Mouse (Mus musculus) liver, embryonic 11.5 days (tissue): ENCODE results near the gene Lyrm7. TPM values are rescaled to one million over a fixed set of nuclear protein-coding genes. Genes with fewer than 3 reads are reported as not detected.

Experiments
- ATAC-seq: fragments of 200-750 bp; cut with Nextera tagmentation; replicated peaks from 2 replicates; pipeline ENCODE4 v1.8.0; 2017; ENCODE audit warnings: moderate number of reproducible peaks, mild to moderate bottlenecking, moderate TSS enrichment, moderate library complexity; ENCODE audit not compliant: low FRiP score
- DNase-seq: peaks from one replicate; pipeline ENCODE4 v3.0.0-alpha.2; 2017; ENCODE audit warnings: low spot score
- H3K27ac ChIP-seq: fragments of 300-500 bp; sonication (generic); 2 replicates; pipeline ENCODE4 v1.5.1; 2014; ENCODE audit warnings: mild to moderate bottlenecking, low read depth, low read length, control low read depth
- H3K27me3 ChIP-seq: fragments of 300-500 bp; sonication (generic); replicated peaks from 2 replicates; pipeline ENCODE4 v1.6.1; 2014; ENCODE audit warnings: low read length, mixed read lengths; ENCODE audit not compliant: control insufficient read depth, insufficient read depth
- H3K36me3 ChIP-seq: fragments of 300-500 bp; sonication (generic); 2 replicates; pipeline ENCODE4 v1.6.1; 2014; ENCODE audit warnings: mild to moderate bottlenecking, low read length, moderate library complexity, mixed read lengths; ENCODE audit not compliant: control insufficient read depth, insufficient read depth
- H3K4me1 ChIP-seq: fragments of 300-500 bp; sonication (generic); replicated peaks from 2 replicates; pipeline ENCODE4 v1.6.1; 2014; ENCODE audit warnings: low read length, mixed read lengths; ENCODE audit not compliant: control insufficient read depth, insufficient read depth
- H3K4me2 ChIP-seq: fragments of 300-500 bp; sonication (generic); 2 replicates; pipeline ENCODE4 v1.6.1; 2014; ENCODE audit warnings: mild to moderate bottlenecking, control low read depth, moderate library complexity
- H3K4me3 ChIP-seq: fragments of 300-500 bp; sonication (generic); 2 replicates; pipeline ENCODE4 v1.5.1; 2014; ENCODE audit warnings: low read depth, low read length, control low read depth
- H3K9ac ChIP-seq: fragments of 300-500 bp; sonication (generic); 2 replicates; pipeline ENCODE4 v1.6.1; 2014; ENCODE audit warnings: low read depth, low read length, control low read depth
- H3K9me3 ChIP-seq: fragments of 300-500 bp; sonication (generic); 2 replicates; pipeline ENCODE4 v1.6.1; 2016; ENCODE audit warnings: low read length, inconsistent platforms, mixed read lengths; ENCODE audit not compliant: control insufficient read depth
- WGBS: fragments of 180-500 bp; shearing (Covaris S2); extraction: QIAGEN DNeasy Blood & Tissue Kit; methylation state at CpG from one replicate; pipeline ENCODE4 v1.1.7; 2014; 5-methylcytosine and 5-hydroxymethylcytosine counted together
- polyA plus RNA-seq: library from polyadenylated mRNA; unstranded; fragments of >200 nt; fragmentation: Nextera tagmentation; extraction: Ambion mirVana; gene quantifications from 2 replicates; pipeline ENCODE4 v1.2.1, GENCODE M21; 2014

Lyrm7 gene
- polyA plus RNA-seq, 1 experiment from 2014 or later: 9.4 TPM

- DNase-seq (no peak), ATAC-seq (no peak)
- Histone ChIP-seq H3K4me1 (peaks cover 10% of the 10 kb centered on the region), H3K9me3 (no peaks in the 10 kb centered on the region), H3K27ac (no peak overlapping the region), H3K4me2 (no peak overlapping the region), H3K9ac (no peak overlapping the region), H3K36me3 (peaks cover 19% of the 10 kb centered on the region), H3K27me3 (no peaks in the 10 kb centered on the region), H3K4me3 (no peak overlapping the region)
- 80% methylated on average over 5 of the region's 5 CpGs for WGBS
Measured at GRCm38 (mm10) chr11:54876031-54876430, 15.3 kb upstream of the Lyrm7 start.

DNA sequence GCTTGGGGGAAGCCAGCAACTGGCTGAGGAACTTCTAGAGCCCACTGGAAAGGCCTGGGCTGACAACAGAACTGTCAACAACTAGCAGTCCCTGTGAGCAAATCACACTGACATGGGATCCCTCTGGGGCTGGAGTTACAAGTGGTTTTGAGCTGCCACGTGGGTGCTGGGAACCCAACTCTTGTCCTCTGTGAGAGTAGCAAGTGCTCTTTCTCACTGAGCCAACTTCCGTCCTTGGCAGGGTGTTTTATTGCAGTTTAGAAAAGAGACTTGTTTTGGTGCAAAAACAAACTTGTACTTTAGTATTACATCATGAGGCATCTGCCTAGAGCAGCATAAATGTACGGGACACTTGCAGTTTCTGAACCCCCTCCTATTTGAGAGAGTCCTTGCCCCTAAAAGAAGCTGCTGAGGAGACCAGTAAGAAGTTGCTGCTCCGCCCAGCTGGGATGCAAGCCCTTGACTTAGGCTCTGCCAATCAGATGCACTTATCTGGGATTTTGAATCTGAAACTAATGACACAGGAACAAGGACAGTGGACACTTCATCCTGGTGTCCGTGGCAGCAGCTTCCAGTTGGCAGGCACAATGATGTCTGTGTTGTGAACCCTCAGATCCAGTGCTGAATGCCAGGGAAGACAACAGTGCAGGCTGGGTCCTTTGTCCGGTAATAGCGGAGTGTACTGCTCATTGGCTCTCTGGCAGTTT is 11.3 kb upstream of the Lyrm7 start:
- Histone ChIP-seq H3K27me3 (no peaks in the 10 kb centered on the region), H3K4me1 (peaks cover 16% of the 10 kb centered on the region), H3K4me3 (no peak overlapping the region), H3K9ac (no peak overlapping the region), H3K9me3 (no peaks in the 10 kb centered on the region), H3K27ac (no peak overlapping the region), H3K4me2 (no peak overlapping the region), H3K36me3 (peaks cover 30% of the 10 kb centered on the region)
- no peak for DNase-seq
- 81% methylated on average over 7 of the region's 7 CpGs for WGBS
- no peak for ATAC-seq

DNA sequence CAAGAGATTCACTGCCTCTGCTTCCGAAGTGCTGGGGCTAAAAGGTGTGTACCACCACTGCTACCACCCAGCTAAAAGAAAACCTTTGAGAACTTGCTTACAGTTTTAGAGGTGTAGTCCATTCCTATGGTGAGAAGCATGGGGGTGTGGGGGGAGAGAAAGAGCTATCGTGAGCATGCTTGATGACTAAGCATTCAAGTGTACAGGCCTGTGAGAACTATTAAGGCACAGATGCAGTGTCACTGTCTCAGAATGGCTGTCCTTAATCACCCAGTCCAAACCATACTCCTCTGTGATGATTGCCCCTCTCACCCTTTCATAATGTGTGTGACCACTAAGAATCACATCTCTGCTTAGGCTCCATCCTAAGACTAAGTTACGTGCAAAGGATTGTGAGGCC is 8.6 kb upstream of the Lyrm7 start:
- H3K4me2 ChIP-seq: peak overlapping the region; percentile 3; the same call in 1 of the 2 replicates
- peak overlapping the region; percentile 45 for H3K27ac ChIP-seq

DNA sequence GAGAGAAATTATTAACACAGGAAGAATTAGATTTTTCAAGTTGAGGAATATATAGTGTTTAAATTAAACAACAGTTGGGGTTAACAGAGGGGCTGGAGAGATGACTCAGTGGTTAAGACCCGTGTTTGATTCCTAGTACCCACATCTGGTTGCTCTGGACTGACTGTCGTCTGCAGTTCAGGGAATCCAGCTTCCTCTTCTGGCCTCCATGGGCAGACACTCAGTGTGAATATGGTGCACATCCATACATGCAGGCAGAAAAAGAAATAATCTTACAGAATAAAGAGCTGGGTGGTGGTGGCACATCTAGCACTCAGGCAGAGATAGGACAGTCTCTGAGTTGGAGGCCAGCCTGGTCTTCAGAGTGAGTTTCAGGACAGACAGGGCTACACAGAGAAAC is 7.7 kb upstream of the Lyrm7 start:
- no peak overlapping the region for H3K9ac ChIP-seq
- H3K4me2 ChIP-seq: peak overlapping the region; percentile 80
- H3K27me3 ChIP-seq: no peaks in the 10 kb centered on the region
- 56% methylated on average over 2 of the region's 2 CpGs for WGBS
- H3K36me3 ChIP-seq: peaks cover 28% of the 10 kb centered on the region
- peak overlapping the region; percentile 28; the same call in 1 of the 2 replicates for H3K27ac ChIP-seq
- H3K9me3 ChIP-seq: no peaks in the 10 kb centered on the region
- ATAC-seq (no peak), DNase-seq (no peak)
- H3K4me3 ChIP-seq: peak overlapping the region; percentile 10; the same call in 1 of the 2 replicates
- peaks cover 22% of the 10 kb centered on the region for H3K4me1 ChIP-seq

More for the DNA sequence above, 8.6 kb upstream of the Lyrm7 start:
- Histone ChIP-seq H3K4me1 (peaks cover 21% of the 10 kb centered on the region), H3K36me3 (peaks cover 30% of the 10 kb centered on the region), H3K27me3 (no peaks in the 10 kb centered on the region), H3K4me3 (no peak overlapping the region), H3K9me3 (no peaks in the 10 kb centered on the region), H3K9ac (peak overlapping the region; percentile 37; the same call in 1 of the 2 replicates)
- no peak for ATAC-seq
- WGBS: 77% methylated on average over 3 of the region's 3 CpGs
- DNase-seq: no peak

- DNase-seq (no peak), ATAC-seq (no peak)
- Histone ChIP-seq H3K27ac (peak overlapping the region; percentile 28), H3K4me2 (peak overlapping the region; percentile 80), H3K9me3 (no peaks in the 10 kb centered on the region), H3K27me3 (no peaks in the 10 kb centered on the region), H3K9ac (no peak overlapping the region), H3K36me3 (peaks cover 26% of the 10 kb centered on the region), H3K4me3 (peak overlapping the region; percentile 82), H3K4me1 (peaks cover 25% of the 10 kb centered on the region)
- 67% methylated on average over 3 of the region's 3 CpGs for WGBS
Measured at GRCm38 (mm10) chr11:54867903-54868434, 7.3 kb upstream of the Lyrm7 start.

GRCm38 (mm10) chr11:54867049-54867385 is 6.3 kb upstream of the Lyrm7 start:
- Histone ChIP-seq H3K4me2 (peak overlapping the region; percentile 80), H3K36me3 (peaks cover 20% of the 10 kb centered on the region), H3K4me3 (peak overlapping the region; percentile 82), H3K9ac (peak overlapping the region; percentile 98), H3K27ac (peak overlapping the region; percentile 95), H3K27me3 (no peaks in the 10 kb centered on the region), H3K4me1 (peaks cover 25% of the 10 kb centered on the region), H3K9me3 (no peaks in the 10 kb centered on the region)
- WGBS: 2% methylated on average over 5 of the region's 5 CpGs
- peak; percentile 62 for ATAC-seq
- no peak for DNase-seq

DNA sequence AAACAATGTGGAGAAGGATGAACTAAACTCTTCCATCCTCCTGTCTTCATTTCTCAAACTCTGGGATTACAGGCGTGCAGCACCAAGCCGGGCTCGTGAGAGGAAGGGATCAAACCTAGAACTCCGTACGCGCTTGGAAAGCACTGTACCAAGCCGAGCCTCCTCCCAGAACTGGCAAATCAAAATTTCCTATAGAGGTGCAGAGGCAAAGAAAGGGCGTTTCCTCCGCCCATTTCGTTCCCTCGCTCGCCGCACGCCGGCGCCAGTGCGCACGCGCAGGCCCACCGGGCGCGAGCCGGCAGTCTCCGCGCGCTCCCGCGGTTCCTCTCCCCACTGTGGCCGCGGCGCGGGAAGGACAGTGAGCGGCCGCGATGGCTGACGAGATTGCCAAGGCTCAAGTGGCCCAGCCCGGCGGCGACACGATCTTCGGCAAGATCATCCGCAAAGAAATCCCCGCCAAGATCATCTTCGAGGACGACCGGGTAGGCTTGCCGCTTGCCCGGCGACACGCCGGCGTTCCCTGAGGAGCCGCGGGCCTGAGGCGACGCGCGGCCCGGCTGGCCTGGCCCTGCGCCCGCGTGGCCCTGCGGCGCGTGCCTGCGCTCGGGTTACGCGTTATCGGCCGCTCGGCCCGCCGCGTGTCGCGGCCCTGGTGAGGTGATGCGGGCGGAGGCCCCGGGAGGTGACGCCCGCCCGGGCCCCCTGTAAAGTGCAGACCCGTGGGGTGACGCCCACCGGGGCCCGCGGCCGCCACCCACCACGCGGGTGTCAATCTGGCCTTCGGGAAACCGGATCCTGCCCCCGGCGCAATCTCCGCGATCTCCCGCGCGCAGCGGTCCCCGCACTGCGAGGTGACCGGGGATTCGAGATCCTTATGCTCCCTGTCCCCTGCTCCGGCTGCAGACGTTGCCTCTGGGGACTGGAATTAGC is 5.7 kb upstream of the Lyrm7 start, which contains the start of gene Hint1:
Gene Hint1 (plus strand): TSS at position 265 of the 930 bp plus-strand sequence.
- peak within 1 kb of the TSS; percentile 95 for H3K27ac ChIP-seq
- peaks cover 25% of the 10 kb centered on the region for H3K4me1 ChIP-seq
- peak within 1 kb of the TSS; percentile 82 for H3K4me3 ChIP-seq
- WGBS: under 1% methylated on average over 107 of the region's 107 CpGs
- peaks cover 14% of the 10 kb centered on the region for H3K36me3 ChIP-seq
- DNase-seq: peak; percentile 88
- peak; percentile 74 for ATAC-seq
- peak within 1 kb of the TSS; percentile 80 for H3K4me2 ChIP-seq
- H3K27me3 ChIP-seq: no peaks in the 10 kb centered on the region
- H3K9me3 ChIP-seq: no peaks in the 10 kb centered on the region
- peak within 1 kb of the TSS; percentile 98 for H3K9ac ChIP-seq

GRCm38 (mm10) chr11:54865330-54866085 is 4.8 kb upstream of the Lyrm7 start:
- WGBS: 70% methylated on average over 6 of the region's 6 CpGs
- Histone ChIP-seq H3K36me3 (peaks cover 7% of the 10 kb centered on the region; the same call in 1 of the 2 replicates), H3K4me3 (peak overlapping the region; percentile 82), H3K9me3 (no peaks in the 10 kb centered on the region), H3K9ac (peak overlapping the region; percentile 98), H3K27me3 (no peaks in the 10 kb centered on the region), H3K27ac (peak overlapping the region; percentile 95), H3K4me2 (peak overlapping the region; percentile 80), H3K4me1 (peaks cover 25% of the 10 kb centered on the region)
- DNase-seq (no peak), ATAC-seq (no peak)
